Comparison of ENCODE assay signal across 7 mouse cellular contexts in the genomic region with DNA sequence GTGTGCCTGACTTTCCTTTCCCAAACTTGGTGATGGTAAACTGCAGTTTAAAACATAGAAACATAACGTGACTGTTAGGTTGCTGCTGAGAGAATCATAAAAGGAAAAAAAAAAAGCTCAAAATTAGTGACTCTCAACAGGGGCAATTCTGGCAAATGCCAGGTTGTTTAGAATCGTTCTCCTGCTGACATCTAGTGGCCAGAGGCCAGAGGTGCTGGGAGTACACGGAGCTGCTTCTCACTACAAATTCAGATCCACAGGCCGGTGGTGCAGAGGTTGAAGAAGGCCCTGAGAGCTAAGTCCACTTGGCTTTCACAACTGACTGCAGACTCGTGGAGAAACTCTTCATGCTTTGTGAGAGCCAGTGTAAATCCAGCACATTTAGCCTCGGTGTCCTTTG.
DNase-seq lines count a peak whose midpoint lies in the region; ATAC-seq and TF ChIP-seq lines count a peak whose summit lies in the region.

No protein-coding gene starts in this region.

- ATAC-seq in intestine, embryonic 14.5 days (replicated peaks; ENCODE audit: low FRiP score, low TSS enrichment, low read depth) = no peak; the same call in 1 of the 2 replicates
- ATAC-seq in megakaryocyte progenitor cell, adult 5-6 weeks (replicated peaks; ENCODE audit: poor library complexity) = peak; percentile 99

- intact Hi-C loops in left cerebral cortex, adult 2 months (cut with DNase I) = loop anchor here (2.0 kb wide), 1 partner anchor 1990 kb away; no protein-coding TSS in a partner anchor

- no peak overlapping the region for H3K4me2 ChIP-seq in intestine, embryonic 14.5 days (ENCODE audit: low read length)

- no peaks in the 10 kb centered on the region for H3K9me3 ChIP-seq in intestine, embryonic 14.5 days (ENCODE audit: control insufficient read depth, low read length)

- no peaks in the 10 kb centered on the region for H3K4me1 ChIP-seq in intestine, embryonic 14.5 days (replicated peaks; ENCODE audit: control insufficient read depth, insufficient read depth, low read length)

- H3K27ac ChIP-seq in intestine, embryonic 14.5 days (ENCODE audit: low read depth) = no peak overlapping the region
- H3K27ac ChIP-seq in left cerebral cortex, adult 2 months = no peak overlapping the region

- peak; percentile 72 for DNase-seq in ZHBTc4 (ENCODE audit: low read depth, low spot score)
- DNase-seq in cerebellum, adult 9-10 months = peak; percentile 80
- peak; percentile 68 to 74 for DNase-seq in frontal cortex, postnatal 14 days (ENCODE audit: low spot score in 2 of 2)
- peak; percentile 80 for DNase-seq in intestine, embryonic 14.5 days (ENCODE audit: low spot score)
- DNase-seq in left cerebral cortex, adult 2 months (ENCODE audit: extremely low spot score in 1 of 2, low spot score in 2 of 2) = peak; percentile 74 to 75
- DNase-seq in right cerebral cortex, postnatal 14 days = peak; percentile 77

- peak; percentile 89 for TF ChIP-seq CTCF in left cerebral cortex, adult 2 months (IDR thresholded peaks at IDR 0.05)

- H3K9ac ChIP-seq in intestine, embryonic 14.5 days (ENCODE audit: low read length) = no peak overlapping the region

- 12% methylated on average over 6 of the region's 6 CpGs for WGBS in intestine, embryonic 14.5 days

- H3K36me3 ChIP-seq in intestine, embryonic 14.5 days (ENCODE audit: control insufficient read depth, insufficient read depth, low read length) = no peaks in the 10 kb centered on the region; the same call in 1 of the 2 replicates

- no peak overlapping the region for H3K4me3 ChIP-seq in intestine, embryonic 14.5 days (ENCODE audit: low read depth, low read length)
- no peak overlapping the region for H3K4me3 ChIP-seq in left cerebral cortex, adult 2 months

- H3K27me3 ChIP-seq in intestine, embryonic 14.5 days (replicated peaks; ENCODE audit: control insufficient read depth, insufficient read depth, low read length) = no peaks in the 10 kb centered on the region
